Mouse (Mus musculus) limb, embryonic 12.5 days (tissue): Measurements from ENCODE around the gene Mrpl23. TPM values are rescaled to one million over a fixed set of nuclear protein-coding genes. Genes with fewer than 3 reads are reported as not detected.

Experiments used
- ATAC-seq: fragments of 200-750 bp; cut with Nextera tagmentation; 2 replicates; pipeline ENCODE4 v1.8.0; 2017; ENCODE audit warnings: low read depth, moderate TSS enrichment; ENCODE audit not compliant: insufficient number of reproducible peaks, insufficient read depth, low FRiP score, low TSS enrichment
- H3K27ac ChIP-seq: fragments of 300-500 bp; sonication (generic); 2 replicates; pipeline ENCODE4 v1.5.1; 2016; ENCODE audit warnings: mild to moderate bottlenecking, moderate library complexity
- H3K27me3 ChIP-seq: fragments of 300-500 bp; sonication (generic); 2 replicates; pipeline ENCODE4 v1.6.1; 2016; ENCODE audit warnings: mild to moderate bottlenecking, moderate library complexity
- H3K36me3 ChIP-seq: fragments of 300-500 bp; sonication (generic); 2 replicates; pipeline ENCODE4 v1.6.1; 2016; ENCODE audit warnings: mild to moderate bottlenecking, moderate library complexity
- H3K4me1 ChIP-seq: fragments of 300-500 bp; sonication (generic); replicated peaks from 2 replicates; pipeline ENCODE4 v1.6.1; 2016
- H3K4me2 ChIP-seq: fragments of 300-500 bp; sonication (generic); 2 replicates; pipeline ENCODE4 v1.6.1; 2016; ENCODE audit warnings: mild to moderate bottlenecking, moderate library complexity
- H3K4me3 ChIP-seq: fragments of 300-500 bp; sonication (generic); replicated peaks from 2 replicates; pipeline ENCODE4 v1.5.1; 2016; ENCODE audit warnings: mild to moderate bottlenecking
- H3K9ac ChIP-seq: fragments of 300-500 bp; sonication (generic); replicated peaks from 2 replicates; pipeline ENCODE4 v1.6.1; 2016; ENCODE audit warnings: mild to moderate bottlenecking, moderate library complexity
- H3K9me3 ChIP-seq: fragments of 300-500 bp; sonication (generic); 2 replicates; pipeline ENCODE4 v1.6.1; 2016; ENCODE audit warnings: mild to moderate bottlenecking, moderate library complexity
- WGBS: fragments of 180-500 bp; shearing (Covaris S2); methylation state at CpG from one replicate; pipeline ENCODE4 v1.1.7; 2016; 5-methylcytosine and 5-hydroxymethylcytosine counted together
- polyA plus RNA-seq: library from polyadenylated mRNA; unstranded; fragments of >200 nt; fragmentation: Nextera tagmentation; extraction: Ambion mirVana; gene quantifications from 2 replicates; pipeline ENCODE4 v1.2.1, GENCODE M21; 2016

Mrpl23 gene
- 29.4 and 33.3 TPM in 2 replicates for polyA plus RNA-seq

GRCm38 (mm10) chr7:142532671-142533058, at the start of gene Mrpl23:
Gene Mrpl23, plus strand, starts transcription at chr7:142532686.
- Histone ChIP-seq H3K27ac (peak within 1 kb of the TSS; percentile 97), H3K4me3 (peak within 1 kb of the TSS; percentile 61), H3K36me3 (peaks cover 11% of the 10 kb centered on the region; the same call in 1 of the 2 replicates), H3K9ac (peak within 1 kb of the TSS; percentile 76), H3K4me2 (peak within 1 kb of the TSS; percentile 67), H3K4me1 (peaks cover 71% of the 10 kb centered on the region), H3K9me3 (no peaks in the 10 kb centered on the region), H3K27me3 (no peaks in the 10 kb centered on the region)
- 6% methylated on average over 17 of the region's 17 CpGs for WGBS
- peak; percentile 65 for ATAC-seq

GRCm38 (mm10) chr7:142483136-142483535, 49.4 kb upstream of the Mrpl23 start:
- 0 out of 2 replicates have a peak, but pooled peaks have one; percentile 4 for ATAC-seq
- Histone ChIP-seq H3K4me3 (no peak overlapping the region), H3K36me3 (no peaks in the 10 kb centered on the region), H3K27me3 (no peaks in the 10 kb centered on the region), H3K9ac (no peak overlapping the region; the same call in 1 of the 2 replicates), H3K9me3 (no peaks in the 10 kb centered on the region), H3K4me1 (peaks cover 84% of the 10 kb centered on the region), H3K27ac (peak overlapping the region; percentile 98), H3K4me2 (0 out of 2 replicates have a peak overlapping the region, but pooled peaks have one; percentile 54)
- 24% methylated on average over 11 of the region's 11 CpGs for WGBS

- WGBS: 72% methylated on average over 12 of the region's 12 CpGs
- H3K27me3 ChIP-seq: no peaks in the 10 kb centered on the region
- ATAC-seq: no peak
- H3K4me1 ChIP-seq: peaks cover 90% of the 10 kb centered on the region
- peaks cover 13% of the 10 kb centered on the region for H3K36me3 ChIP-seq
- H3K9me3 ChIP-seq: no peaks in the 10 kb centered on the region
- no peak overlapping the region for H3K4me3 ChIP-seq
- no peak overlapping the region for H3K4me2 ChIP-seq
- peak overlapping the region; percentile 98 for H3K27ac ChIP-seq
- H3K9ac ChIP-seq: 0 out of 2 replicates have a peak overlapping the region, but pooled peaks have one; percentile 12
Measured at GRCm38 (mm10) chr7:142484780-142485179, 47.7 kb upstream of the Mrpl23 start.

GRCm38 (mm10) chr7:142486751-142487162, 45.7 kb upstream of the Mrpl23 start:
- H3K27me3 ChIP-seq: no peaks in the 10 kb centered on the region
- H3K36me3 ChIP-seq: peaks cover 33% of the 10 kb centered on the region
- H3K9me3 ChIP-seq: no peaks in the 10 kb centered on the region
- peak overlapping the region; percentile 2; the same call in 1 of the 2 replicates for H3K4me2 ChIP-seq
- no peak overlapping the region for H3K4me3 ChIP-seq
- H3K27ac ChIP-seq: peak overlapping the region; percentile 93
- ATAC-seq: peak; percentile 51
- peaks cover 73% of the 10 kb centered on the region for H3K4me1 ChIP-seq
- H3K9ac ChIP-seq: no peak overlapping the region
- WGBS: 28% methylated on average over 8 of the region's 8 CpGs

- H3K27ac ChIP-seq: peak overlapping the region; percentile 93
- 23% methylated on average over 9 of the region's 9 CpGs for WGBS
- 0 out of 2 replicates have a peak overlapping the region, but pooled peaks have one; percentile 0 for H3K4me2 ChIP-seq
- no peaks in the 10 kb centered on the region for H3K27me3 ChIP-seq
- peaks cover 39% of the 10 kb centered on the region for H3K36me3 ChIP-seq
- H3K4me1 ChIP-seq: peaks cover 66% of the 10 kb centered on the region
- ATAC-seq: peak; percentile 57
- H3K4me3 ChIP-seq: no peak overlapping the region
- no peak overlapping the region for H3K9ac ChIP-seq
- no peaks in the 10 kb centered on the region for H3K9me3 ChIP-seq
Measured at GRCm38 (mm10) chr7:142487341-142487859, 45.1 kb upstream of the Mrpl23 start.

- Histone ChIP-seq H3K4me2 (0 out of 2 replicates have a peak overlapping the region, but pooled peaks have one; percentile 0), H3K27me3 (no peaks in the 10 kb centered on the region), H3K9ac (no peak overlapping the region), H3K27ac (peak overlapping the region; percentile 93), H3K4me1 (peaks cover 63% of the 10 kb centered on the region), H3K4me3 (no peak overlapping the region), H3K9me3 (no peaks in the 10 kb centered on the region), H3K36me3 (peaks cover 39% of the 10 kb centered on the region)
- no peak for ATAC-seq
- 76% methylated on average over 3 of the region's 3 CpGs for WGBS
Measured at GRCm38 (mm10) chr7:142488053-142488452, 44.4 kb upstream of the Mrpl23 start.

GRCm38 (mm10) chr7:142493535-142493934, 39.0 kb upstream of the Mrpl23 start:
- Histone ChIP-seq H3K27ac (peak overlapping the region; percentile 77), H3K36me3 (peaks cover 37% of the 10 kb centered on the region), H3K9ac (no peak overlapping the region), H3K4me3 (no peak overlapping the region), H3K27me3 (no peaks in the 10 kb centered on the region), H3K4me2 (no peak overlapping the region), H3K9me3 (no peaks in the 10 kb centered on the region), H3K4me1 (peaks cover 19% of the 10 kb centered on the region)
- no peak for ATAC-seq
- 41% methylated on average over 8 of the region's 8 CpGs for WGBS

- 77% methylated on average over 3 of the region's 3 CpGs for WGBS
- no peak overlapping the region for H3K27ac ChIP-seq
- no peak for ATAC-seq
- peaks cover 14% of the 10 kb centered on the region for H3K4me1 ChIP-seq
- H3K4me2 ChIP-seq: no peak overlapping the region
- H3K9me3 ChIP-seq: no peaks in the 10 kb centered on the region
- H3K27me3 ChIP-seq: no peaks in the 10 kb centered on the region
- H3K4me3 ChIP-seq: no peak overlapping the region
- no peak overlapping the region for H3K9ac ChIP-seq
- peaks cover 12% of the 10 kb centered on the region for H3K36me3 ChIP-seq
Measured at GRCm38 (mm10) chr7:142496158-142496557, 36.3 kb upstream of the Mrpl23 start.

GRCm38 (mm10) chr7:142496800-142497199, 35.7 kb upstream of the Mrpl23 start:
- peaks cover 5% of the 10 kb centered on the region for H3K36me3 ChIP-seq
- peaks cover 14% of the 10 kb centered on the region for H3K4me1 ChIP-seq
- H3K27ac ChIP-seq: no peak overlapping the region
- H3K9me3 ChIP-seq: no peaks in the 10 kb centered on the region
- H3K4me2 ChIP-seq: no peak overlapping the region
- no peaks in the 10 kb centered on the region for H3K27me3 ChIP-seq
- H3K9ac ChIP-seq: no peak overlapping the region
- 82% methylated on average over 5 of the region's 5 CpGs for WGBS
- no peak overlapping the region for H3K4me3 ChIP-seq
- ATAC-seq: no peak

- Histone ChIP-seq H3K9me3 (no peaks in the 10 kb centered on the region), H3K27ac (no peak overlapping the region)
- 90% methylated on average over 2 of the region's 2 CpGs for WGBS
Measured at GRCm38 (mm10) chr7:142497775-142498174, 34.7 kb upstream of the Mrpl23 start.

GRCm38 (mm10) chr7:142498575-142498974, 33.9 kb upstream of the Mrpl23 start, which contains the start of gene Tnnt3:
Gene Tnnt3, plus strand, starts transcription at chr7:142498836.
- Histone ChIP-seq H3K4me2 (no peak within 1 kb of the TSS), H3K27me3 (no peaks in the 10 kb centered on the region), H3K4me3 (no peak within 1 kb of the TSS), H3K36me3 (no peaks in the 10 kb centered on the region), H3K9ac (no peak within 1 kb of the TSS), H3K4me1 (peaks cover 5% of the 10 kb centered on the region), H3K27ac (peak within 1 kb of the TSS; percentile 24; the same call in 1 of the 2 replicates), H3K9me3 (no peaks in the 10 kb centered on the region)
- 91% methylated on average over 2 of the region's 2 CpGs for WGBS
- no peak for ATAC-seq

More at GRCm38 (mm10) chr7:142497775-142498174, 34.7 kb upstream of the Mrpl23 start:
- Histone ChIP-seq H3K9ac (no peak overlapping the region), H3K4me2 (no peak overlapping the region), H3K4me3 (no peak overlapping the region), H3K27me3 (no peaks in the 10 kb centered on the region), H3K36me3 (no peaks in the 10 kb centered on the region), H3K4me1 (peaks cover 13% of the 10 kb centered on the region)
- ATAC-seq: no peak
